Mouse (Mus musculus) spleen, postnatal 10 days (tissue): Measurements from ENCODE around the gene Ildr2.

Experiments
- DNase-seq, 2 experiments: peaks; one replicate each; pipeline ENCODE4 v3.0.0; 2021 to 2022; ENCODE audit warnings: low spot score in 2 of 2

The Ildr2 gene

DNA sequence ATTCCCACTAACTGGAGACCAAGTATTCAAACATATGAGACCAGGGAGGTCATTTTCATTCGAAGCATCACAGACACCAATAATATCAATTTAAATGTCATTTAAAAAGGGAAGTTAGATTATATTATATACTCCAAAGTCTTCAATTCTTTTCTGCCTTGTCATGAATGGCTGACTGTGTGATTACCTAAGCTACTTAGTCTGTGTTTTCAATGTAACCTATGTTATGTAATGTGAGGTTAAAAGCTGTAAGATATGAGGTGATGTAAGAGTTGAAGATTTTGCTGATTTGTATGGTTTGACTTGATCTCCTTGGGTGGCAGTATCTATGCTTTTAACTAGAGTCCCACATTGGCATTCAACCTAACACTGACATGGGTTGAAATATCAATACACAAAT lies 88.6 kb downstream of the Ildr2 start:
- DNase-seq = no peak

DNA sequence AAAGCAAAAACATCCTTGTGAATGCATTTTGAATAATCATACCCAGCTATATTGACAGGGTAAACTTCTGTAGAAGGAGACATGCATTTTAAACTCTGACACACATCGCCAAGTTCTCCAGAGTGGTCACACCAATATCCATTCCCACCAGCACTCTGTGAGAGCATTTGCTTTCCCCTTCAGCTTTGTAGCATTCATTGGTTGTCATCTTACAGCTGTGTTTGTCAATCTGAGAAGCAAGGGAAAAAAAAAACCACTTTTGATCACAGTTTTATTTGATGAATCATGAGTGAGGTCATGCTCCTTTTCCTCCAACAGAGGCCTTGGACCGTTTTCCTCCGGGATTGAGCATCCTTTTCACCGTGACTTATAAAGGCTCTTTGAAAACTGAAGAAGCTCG lies 89.6 kb downstream of the Ildr2 start:
- DNase-seq = no peak

DNA sequence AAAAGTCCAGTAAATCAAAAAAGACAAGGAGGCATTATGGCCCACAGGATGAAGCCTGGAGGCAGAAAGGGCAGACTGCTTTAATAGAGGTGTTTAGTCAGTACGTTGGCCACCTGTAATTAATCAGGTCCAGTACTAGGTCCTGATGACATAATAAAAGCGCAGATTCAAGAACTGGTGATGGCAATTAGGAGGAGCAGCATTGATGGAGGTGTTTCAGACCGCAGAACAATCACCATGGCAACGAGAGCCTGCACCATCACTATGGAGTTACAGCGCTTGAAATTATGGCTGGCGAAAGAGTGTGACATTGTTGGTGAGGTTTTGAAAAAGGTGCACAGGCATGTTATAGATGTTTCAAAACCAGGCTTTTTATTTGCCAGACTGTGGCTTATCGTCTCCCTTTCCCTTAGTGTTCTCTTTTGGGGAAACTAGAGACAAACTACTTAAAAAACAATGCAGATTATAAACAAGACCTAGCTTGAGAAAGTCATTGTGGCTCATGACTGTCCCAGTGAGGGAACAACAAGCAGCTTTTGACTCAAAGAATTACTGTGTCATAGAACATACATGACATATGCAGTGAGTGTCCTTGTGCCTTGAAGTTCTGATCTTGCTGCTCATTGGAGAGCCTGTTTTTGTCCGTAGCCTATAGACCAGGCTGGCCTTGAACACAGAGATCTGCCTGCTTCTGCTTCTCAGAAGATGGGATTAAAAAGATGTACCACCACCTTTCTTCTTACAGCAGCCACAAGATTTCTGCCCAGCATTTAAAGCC lies 90.5 kb downstream of the Ildr2 start:
- DNase-seq = no peak

DNA sequence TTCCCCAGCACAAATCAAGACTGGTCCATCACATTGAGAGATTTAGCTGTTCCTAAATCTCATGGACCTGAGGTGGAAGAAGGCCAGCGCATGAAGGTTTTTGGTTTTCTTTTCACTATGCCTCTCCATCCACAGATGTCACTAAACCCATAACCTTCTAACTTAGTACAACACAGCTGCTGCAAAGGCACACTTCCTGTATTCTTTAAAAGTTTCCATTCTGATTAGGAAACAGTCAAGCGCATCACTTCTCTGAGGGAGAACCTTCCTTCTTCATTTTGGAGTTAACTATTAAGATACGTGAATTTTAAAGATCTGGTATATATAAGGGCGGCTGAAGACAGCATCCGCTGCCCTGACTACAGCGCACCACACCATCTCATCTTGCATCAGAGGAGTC lies 91.7 kb downstream of the Ildr2 start:
- no peak for DNase-seq

DNA sequence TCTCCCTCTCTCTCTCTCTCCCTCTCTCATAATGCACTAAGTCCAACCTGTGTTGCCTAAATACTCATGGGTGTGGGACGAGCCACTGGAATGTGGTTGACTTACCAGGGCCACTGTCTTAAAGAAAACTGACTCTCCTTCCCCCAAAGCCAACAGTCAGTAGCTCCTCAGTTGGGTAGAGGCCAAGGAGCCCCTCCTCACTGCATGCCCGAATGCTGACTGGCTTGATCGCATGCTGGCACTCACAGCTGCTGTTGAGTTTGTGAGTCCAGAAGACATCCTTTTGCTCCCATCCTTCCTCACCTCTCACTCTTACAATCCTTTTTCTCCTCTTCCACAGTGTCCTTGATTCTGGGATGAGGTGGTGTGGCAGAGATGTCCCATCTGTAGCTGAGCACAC lies 93.0 kb downstream of the Ildr2 start:
- no peak for DNase-seq

DNA sequence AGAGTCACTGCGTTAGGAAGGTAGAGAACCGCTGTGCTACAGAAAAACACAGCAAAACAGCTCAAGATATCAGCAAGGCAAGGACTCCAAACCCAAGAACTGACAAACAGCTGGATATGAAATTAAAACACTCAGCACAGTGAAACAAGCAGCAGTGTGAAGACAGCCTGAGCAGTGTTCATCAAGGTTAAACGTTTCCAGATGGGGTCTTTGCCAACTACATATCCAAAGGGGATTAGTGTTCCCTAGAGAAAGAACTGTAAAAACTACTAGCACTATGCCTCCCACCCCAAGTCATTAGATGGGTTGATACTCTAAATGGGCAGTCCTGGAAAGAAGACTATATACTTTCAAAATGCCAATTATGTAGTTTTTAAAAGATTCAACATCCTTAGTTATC lies 95.4 kb downstream of the Ildr2 start:
- DNase-seq = no peak

DNA sequence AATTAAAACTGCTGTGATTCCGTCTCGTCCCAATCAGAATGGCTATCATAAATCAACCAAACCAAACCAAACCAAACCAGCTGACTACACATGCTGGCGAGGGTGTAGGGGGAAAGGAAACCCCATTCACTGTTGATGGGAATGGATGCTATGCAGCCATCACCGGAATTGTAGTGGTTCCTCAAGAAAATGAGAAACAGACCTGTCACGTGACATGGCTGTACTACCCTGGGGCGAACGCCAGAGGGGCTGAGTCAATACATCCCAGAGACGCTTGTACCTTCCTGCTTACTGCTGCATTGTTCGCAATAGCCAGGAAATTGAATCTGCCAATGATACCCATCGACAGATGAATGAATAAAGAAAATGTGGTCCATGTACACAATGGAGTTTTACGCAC lies 95.8 kb downstream of the Ildr2 start:
- DNase-seq = no peak

DNA sequence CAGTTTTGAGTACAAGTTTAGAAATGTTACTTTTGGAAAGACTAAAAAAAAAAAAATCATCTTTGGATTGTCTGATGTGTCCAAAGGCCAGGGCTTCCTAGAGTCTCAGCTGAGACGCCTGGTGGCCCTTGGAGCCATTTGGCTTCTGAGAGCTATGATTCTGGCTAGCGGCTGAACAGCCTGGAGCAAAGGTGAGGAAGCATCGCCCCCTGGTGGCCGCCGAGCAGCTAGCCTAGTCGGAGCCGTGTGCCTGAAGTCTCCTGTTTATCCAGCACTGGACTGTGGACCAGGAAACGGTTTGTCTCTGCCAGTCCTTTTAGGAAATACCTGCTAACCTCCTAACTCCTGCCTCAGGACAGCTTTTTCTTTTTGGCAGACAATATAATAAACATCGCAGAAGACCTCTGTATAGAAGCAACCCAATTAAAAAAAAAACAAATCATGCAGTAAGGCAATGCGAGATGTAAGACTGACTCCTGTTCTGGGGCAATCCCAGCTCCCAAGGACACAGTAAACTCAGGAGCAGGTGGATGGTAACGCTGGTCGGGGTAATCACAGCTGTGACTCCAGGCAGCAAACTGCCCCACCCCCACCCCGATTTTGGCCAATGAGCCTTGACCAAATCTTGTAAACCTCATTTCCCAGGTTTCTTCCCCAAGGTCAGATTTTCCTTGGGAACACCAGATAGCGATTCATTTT lies 106.4 kb downstream of the Ildr2 start:
- DNase-seq = peak; percentile 66 to 88

DNA sequence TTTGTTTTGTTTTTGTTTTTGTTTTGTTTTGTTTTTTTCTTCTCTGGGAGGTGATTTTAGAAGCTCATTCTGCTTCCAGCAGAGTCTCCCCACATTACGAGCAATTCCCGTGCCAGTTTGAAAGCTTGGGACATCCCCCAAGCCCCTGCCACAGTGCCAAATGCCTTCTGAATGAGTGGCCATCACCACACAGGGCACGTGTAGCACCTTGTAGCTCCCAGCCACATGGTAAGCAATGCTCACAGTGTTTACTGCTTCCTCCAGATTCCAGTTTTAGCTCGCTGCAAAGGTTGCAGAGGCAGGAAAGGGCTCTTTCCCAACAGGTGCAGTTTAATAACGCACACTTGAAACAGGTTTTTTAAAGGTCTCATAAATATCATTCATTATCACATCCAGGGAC lies 107.0 kb downstream of the Ildr2 start:
- DNase-seq = no peak

DNA sequence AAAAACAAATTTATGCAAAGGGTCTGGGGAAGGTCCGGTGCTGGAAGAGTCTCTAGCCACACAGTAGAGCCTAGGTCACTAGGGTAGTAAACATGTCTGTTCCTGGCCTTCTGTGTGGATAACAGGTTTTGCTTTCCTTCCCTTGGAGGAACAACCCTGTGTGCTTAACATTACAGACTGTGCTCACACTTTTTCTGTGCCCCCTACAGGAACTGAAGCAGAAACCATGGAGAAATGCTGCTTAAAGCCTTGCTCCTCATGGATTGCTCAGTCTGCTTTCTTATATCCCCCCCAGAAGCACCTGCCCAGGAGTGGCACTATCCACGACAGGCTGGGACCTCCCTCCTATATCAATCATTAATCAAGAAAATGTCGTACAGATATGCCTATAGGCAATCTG lies 107.9 kb downstream of the Ildr2 start:
- no peak for DNase-seq

DNA sequence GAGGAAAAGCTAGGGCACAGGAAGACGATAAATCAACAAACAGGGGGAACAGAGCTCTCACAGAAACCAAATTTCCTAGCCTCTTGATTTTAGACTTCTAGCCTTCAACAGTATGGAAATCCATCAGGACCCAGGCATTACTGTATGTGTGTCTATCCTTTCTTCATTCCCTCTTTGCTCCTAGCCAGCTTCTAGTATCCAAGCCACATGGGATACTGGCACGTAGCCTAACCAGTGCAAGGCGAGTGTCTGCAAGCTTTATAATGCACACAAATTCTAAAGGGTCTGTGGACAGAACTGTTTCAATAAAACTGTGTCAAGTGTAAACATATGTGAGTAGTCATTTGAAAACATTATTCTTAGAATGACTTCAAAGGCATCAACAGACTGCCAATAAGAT lies 108.7 kb downstream of the Ildr2 start:
- DNase-seq = no peak

DNA sequence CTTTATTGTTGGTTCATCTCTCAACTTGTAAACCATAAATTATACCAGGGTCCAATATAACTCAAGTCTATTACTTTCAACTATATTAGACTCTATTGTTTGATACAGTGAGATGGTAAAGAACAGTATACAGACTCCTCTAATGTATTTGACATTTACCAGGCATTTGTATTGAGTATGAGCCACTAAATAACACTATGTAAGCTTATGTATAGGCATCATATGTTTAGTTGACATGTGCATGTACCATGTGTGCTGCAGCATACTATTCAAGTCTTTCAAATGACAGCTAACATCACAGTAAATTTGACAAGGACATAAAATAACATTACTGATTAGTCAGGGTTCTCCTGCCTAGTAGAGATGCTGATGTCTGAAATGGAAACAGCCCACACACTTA lies 109.2 kb downstream of the Ildr2 start:
- DNase-seq = no peak
